Mouse (Mus musculus): ENCODE results near the gene Acp4.

- TF ChIP-seq POLR2A (IDR thresholded peaks at IDR 0.05; ENCODE audit: low read depth, low read length) (no peak), CTCF (IDR thresholded peaks at IDR 0.05; ENCODE audit: extremely low read depth, insufficient read depth, insufficient read length, insufficient replicate concordance) (no peak)
Measured at GRCm38 (mm10) chr7:44246984-44247470, 10.2 kb downstream of the Acp4 start.

Measured in spleen, adult 2 months (tissue).